Mouse (Mus musculus): ENCODE data around the gene Foxd1. TPM values are rescaled to one million over a fixed set of nuclear protein-coding genes. Genes with fewer than 3 reads are reported as not detected.

Foxd1 gene
- polyA plus RNA-seq, 1 experiment from 2014 or later = 2.9 TPM

Other genes with a start within 250 kb of the Foxd1 start
- gene Arhgef28, start 147.8 kb upstream of the Foxd1 start, polyA plus RNA-seq (2014; fragmentation: Nextera tagmentation; extraction: Ambion mirVana) = 9.4 and 11.5 TPM in 2 replicates
- gene Utp15, start 91.2 kb upstream of the Foxd1 start, polyA plus RNA-seq (2014; fragmentation: Nextera tagmentation; extraction: Ambion mirVana) = 20.8 and 26.8 TPM in 2 replicates
- 26.6 and 30.2 TPM in 2 replicates for gene Ankra2, start 91.2 kb upstream of the Foxd1 start, polyA plus RNA-seq (2014; fragmentation: Nextera tagmentation; extraction: Ambion mirVana)
- not detected in 2 replicates for gene Gm21976, start 74.4 kb upstream of the Foxd1 start, polyA plus RNA-seq (2014; fragmentation: Nextera tagmentation; extraction: Ambion mirVana)
- gene Btf3, start 37.2 kb upstream of the Foxd1 start, polyA plus RNA-seq (2014; fragmentation: Nextera tagmentation; extraction: Ambion mirVana) = 674 and 695 TPM in 2 replicates
- 1.5 and 2.4 TPM in 2 replicates for gene Gm10320, start 137.8 kb downstream of the Foxd1 start, polyA plus RNA-seq (2014; fragmentation: Nextera tagmentation; extraction: Ambion mirVana)